Mouse (Mus musculus) heart, postnatal 10 days (tissue): ENCODE measurements at regions not wholly inside any gene's neighbourhood (a gene's known extent, or its start where the extent isn't known, plus 50 kb on each side); places are given as distances from the start of the nearest gene placed in this dataset.
"Not testable (repeated sequence)": the region's sequence is repeated elsewhere in the genome, so short reads cannot be mapped to it uniquely, and the experiment has no call there.

ENCODE experiments used
- DNase-seq, 2 experiments: peaks; one replicate each; pipeline ENCODE4 v3.0.0; 2021
- intact Hi-C: fragments of 180-260 bp; cut with DNase I; formaldehyde crosslinking; loops from one replicate; pipeline ENCODE4 v1.15.1; 2025

GRCm38 (mm10) chr3:21678265-21678664, 398.2 kb upstream of the Tbl1xr1 start:
- intact Hi-C loops: no loop called here
- DNase-seq: no peak

- no peak for DNase-seq
- intact Hi-C loops: no loop called here
Measured at GRCm38 (mm10) chr3:21678734-21679133, 397.7 kb upstream of the Tbl1xr1 start.

GRCm38 (mm10) chr3:21697980-21698672, 378.3 kb upstream of the Tbl1xr1 start:
- DNase-seq, intact Hi-C loops: not testable (repeated sequence)

- intact Hi-C loops: no loop called here
- no peak for DNase-seq
Measured at GRCm38 (mm10) chr3:21699526-21699925, 376.9 kb upstream of the Tbl1xr1 start.

- DNase-seq: no peak
- intact Hi-C loops: no loop called here
Measured at GRCm38 (mm10) chr3:21700326-21700725, 376.1 kb upstream of the Tbl1xr1 start.

- intact Hi-C loops: no loop called here
Measured at GRCm38 (mm10) chr3:21726747-21727505, 349.5 kb upstream of the Tbl1xr1 start.

GRCm38 (mm10) chr3:21728019-21728418, 348.4 kb upstream of the Tbl1xr1 start:
- no peak for DNase-seq
- intact Hi-C loops: no loop called here

More at GRCm38 (mm10) chr3:21726747-21727505, 349.5 kb upstream of the Tbl1xr1 start:
- DNase-seq: no peak

GRCm38 (mm10) chr3:21729328-21729727, 347.1 kb upstream of the Tbl1xr1 start:
- no peak for DNase-seq
- intact Hi-C loops: no loop called here

- DNase-seq, intact Hi-C loops: not testable (repeated sequence)
Measured at GRCm38 (mm10) chr3:21735688-21736087, 340.8 kb upstream of the Tbl1xr1 start.

GRCm38 (mm10) chr3:21739720-21740119, 336.7 kb upstream of the Tbl1xr1 start:
- DNase-seq: no peak
- intact Hi-C loops: no loop called here

GRCm38 (mm10) chr3:21744107-21744506, 332.3 kb upstream of the Tbl1xr1 start:
- DNase-seq: no peak
- intact Hi-C loops: no loop called here

GRCm38 (mm10) chr3:21760516-21761218, 315.8 kb upstream of the Tbl1xr1 start:
- intact Hi-C loops: no loop called here

GRCm38 (mm10) chr3:21761219-21761600, 315.2 kb upstream of the Tbl1xr1 start:
- intact Hi-C loops: no loop called here

More at GRCm38 (mm10) chr3:21760516-21761218, 315.8 kb upstream of the Tbl1xr1 start:
- DNase-seq: no peak

GRCm38 (mm10) chr3:21761909-21762308, 314.5 kb upstream of the Tbl1xr1 start:
- no peak for DNase-seq
- intact Hi-C loops: no loop called here

More at GRCm38 (mm10) chr3:21761219-21761600, 315.2 kb upstream of the Tbl1xr1 start:
- no peak for DNase-seq

GRCm38 (mm10) chr3:21768081-21768480, 308.4 kb upstream of the Tbl1xr1 start:
- no peak for DNase-seq
- intact Hi-C loops: no loop called here

GRCm38 (mm10) chr3:21769920-21770547, 306.4 kb upstream of the Tbl1xr1 start:
- intact Hi-C loops: no loop called here
- DNase-seq: peak; percentile 71

GRCm38 (mm10) chr3:21771752-21772298, 304.6 kb upstream of the Tbl1xr1 start:
- no peak for DNase-seq
- intact Hi-C loops: no loop called here

- intact Hi-C loops: no loop called here
- DNase-seq: no peak
Measured at GRCm38 (mm10) chr3:21774172-21774842, 302.1 kb upstream of the Tbl1xr1 start.

GRCm38 (mm10) chr3:21778789-21779188, 297.7 kb upstream of the Tbl1xr1 start:
- DNase-seq: no peak
- intact Hi-C loops: no loop called here

GRCm38 (mm10) chr3:21791983-21792631, 284.3 kb upstream of the Tbl1xr1 start:
- intact Hi-C loops: no loop called here
- no peak for DNase-seq
